Mouse (Mus musculus) layer of hippocampus, adult 11-12 months (tissue): Measurements from ENCODE around the gene Olfr23.
"Not testable (repeated sequence)": the region's sequence is repeated elsewhere in the genome, so short reads cannot be mapped to it uniquely, and the experiment has no call there.

Experiments
- DNase-seq: peaks from one replicate; pipeline ENCODE4 v3.0.0; 2022; ENCODE audit warnings: low spot score

Gene Olfr23

GRCm38 (mm10) chr11:73936377-73936776 is at the start of gene Olfr23:
Gene Olfr23, plus strand, starts transcription at chr11:73936677.
- DNase-seq, result no peak

GRCm38 (mm10) chr11:73890671-73891070 is 45.8 kb upstream of the Olfr23 start, which contains the start of gene Olfr394:
Gene Olfr394, minus strand, starts transcription at chr11:73890771.
- DNase-seq, result no peak

GRCm38 (mm10) chr11:73909199-73909598 is 27.3 kb upstream of the Olfr23 start, which contains the start of gene Olfr395:
Gene Olfr395, minus strand, starts transcription at chr11:73909299.
- not testable (repeated sequence) for DNase-seq

GRCm38 (mm10) chr11:73960517-73960916 is 24.0 kb downstream of the Olfr23 start, which contains the start of gene Olfr397:
Gene Olfr397, plus strand, starts transcription at chr11:73960817.
- DNase-seq, result no peak

- no peak for DNase-seq
These were observed 53.8 kb downstream of the Olfr23 start, which contains the start of gene Olfr398 for GRCm38 (mm10) chr11:73990307-73990706. Gene Olfr398, minus strand, starts transcription at chr11:73990407.
